Mouse (Mus musculus): ENCODE data around the gene Ccl26.

The Ccl26 gene

DNA sequence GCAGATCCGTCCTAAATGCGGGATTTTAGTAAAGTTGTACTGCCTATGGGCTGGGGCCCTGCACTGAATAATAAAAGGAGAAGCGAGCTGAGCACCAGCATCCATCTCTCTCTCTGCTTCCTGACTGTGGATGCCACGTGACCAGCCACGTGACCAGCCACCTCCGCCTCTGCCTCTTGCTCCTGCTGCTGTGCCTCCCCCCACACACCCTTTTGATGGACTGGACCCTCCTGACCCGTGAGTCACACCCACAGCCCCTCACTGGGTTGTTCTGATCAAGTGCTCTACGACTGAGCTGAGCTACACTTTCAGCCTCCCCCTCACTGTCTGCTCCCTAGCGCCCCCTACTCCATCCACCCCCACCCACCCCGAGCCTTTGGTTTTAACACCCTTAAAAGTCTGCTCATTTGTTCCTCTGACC, 25.6 kb downstream of the Ccl26 start:
- no peak for DNase-seq (ENCODE audit: low read depth)

DNA sequence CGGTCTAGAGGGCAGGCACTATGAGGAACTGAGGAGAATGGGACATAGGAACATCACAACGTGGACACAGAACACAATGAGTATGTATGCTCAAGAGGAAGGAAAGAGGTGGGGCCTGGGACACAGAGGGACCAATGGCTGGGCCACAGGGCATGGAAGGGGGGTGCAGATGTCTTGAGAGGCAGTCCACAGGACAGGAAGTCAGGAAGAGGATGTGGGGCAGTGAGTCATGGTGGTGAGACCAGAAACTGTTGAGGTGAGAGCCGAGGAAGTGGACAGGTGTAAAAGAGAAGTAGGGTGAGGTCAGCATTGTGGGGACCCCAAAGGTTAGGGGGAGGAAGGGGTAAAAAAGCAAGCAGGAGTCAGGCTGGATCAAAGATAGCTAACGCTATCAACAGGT, 26.0 kb downstream of the Ccl26 start:
- no peak for DNase-seq (ENCODE audit: low read depth)

DNA sequence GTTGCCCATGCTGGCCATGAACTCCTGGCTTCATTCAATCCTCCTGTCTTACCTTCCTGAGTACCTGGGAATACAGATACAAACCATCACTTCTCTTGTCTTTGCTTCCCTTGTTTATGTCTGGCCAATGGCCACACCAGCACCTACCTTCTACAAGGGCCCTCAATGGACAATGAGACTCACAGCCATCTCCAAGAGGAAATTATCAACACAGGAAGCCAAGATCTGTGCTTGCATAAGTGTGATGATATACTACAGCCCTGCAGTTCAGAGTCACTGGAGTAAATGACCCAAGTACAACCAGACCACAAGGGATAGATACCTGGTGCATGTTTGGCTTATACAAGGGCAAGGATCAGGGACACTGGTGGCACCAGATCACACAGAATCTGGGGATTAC, 27.5 kb downstream of the Ccl26 start:
- DNase-seq (ENCODE audit: low read depth), result no peak

DNA sequence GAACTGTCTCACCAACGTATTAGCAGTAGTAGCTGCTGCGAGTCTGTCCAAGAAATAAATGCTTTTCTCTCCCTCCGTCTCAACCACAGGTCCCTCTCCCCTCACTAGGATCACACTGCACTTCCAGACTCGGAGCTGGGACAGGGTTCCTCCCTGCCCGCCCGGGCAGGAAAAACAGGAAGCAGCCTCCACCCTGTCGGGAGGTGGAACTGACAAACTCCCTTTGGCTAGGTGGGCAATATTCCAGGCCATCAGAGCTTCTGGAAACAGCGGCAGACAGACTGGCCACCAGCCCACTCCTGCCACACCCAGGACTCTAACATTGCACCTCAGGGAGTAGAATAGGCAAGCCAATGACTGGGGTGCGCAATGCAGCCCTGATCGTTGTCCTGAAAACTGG, 29.9 kb downstream of the Ccl26 start:
- DNase-seq (ENCODE audit: low read depth), result no peak

DNA sequence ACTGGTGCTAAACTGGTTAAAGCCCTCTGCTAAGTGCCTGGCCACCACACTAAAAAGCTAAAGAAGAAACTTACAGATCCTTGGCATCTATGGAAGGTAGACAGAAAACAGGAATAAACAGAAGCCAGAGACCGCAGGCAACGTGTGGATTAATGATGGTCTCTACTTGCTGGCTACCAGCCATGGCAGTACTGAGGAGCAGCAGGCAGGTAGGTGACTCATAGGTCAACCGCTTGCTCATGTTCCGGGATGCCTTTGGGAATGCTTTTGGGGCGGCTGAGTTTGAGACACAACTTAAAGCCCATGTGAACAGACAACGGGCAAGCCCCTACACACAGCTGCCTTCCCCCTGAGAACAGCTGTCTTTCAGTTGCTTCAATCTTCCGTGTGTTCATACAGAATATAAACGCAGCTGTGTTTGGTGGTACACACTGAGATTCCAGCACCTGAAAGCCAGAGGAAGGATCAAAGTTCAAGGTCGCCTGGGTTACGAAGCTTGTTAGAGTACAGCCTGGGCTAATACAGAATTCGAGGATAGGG, 32.0 kb downstream of the Ccl26 start:
- DNase-seq (ENCODE audit: low read depth), result peak; percentile 36

DNA sequence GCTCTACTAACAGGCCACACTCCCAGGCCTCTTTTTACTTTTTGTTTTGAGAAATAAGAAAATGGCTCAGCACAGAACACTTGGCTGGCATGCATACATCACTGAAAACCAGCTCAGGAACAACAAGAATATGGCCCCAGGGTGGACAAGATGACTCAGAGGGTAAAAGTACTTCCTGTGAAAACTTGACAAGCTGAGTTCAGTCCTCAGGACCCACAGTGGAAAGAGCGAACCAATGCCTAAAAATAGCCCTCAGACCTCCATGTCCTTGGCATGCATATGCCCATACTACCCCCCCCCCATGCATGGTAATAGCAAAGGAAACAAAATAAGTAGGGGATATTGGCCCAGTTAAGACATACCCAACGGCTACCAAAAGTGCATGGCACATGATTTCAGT, 33.4 kb downstream of the Ccl26 start:
- peak; percentile 66 for DNase-seq (ENCODE audit: low read depth)

DNA sequence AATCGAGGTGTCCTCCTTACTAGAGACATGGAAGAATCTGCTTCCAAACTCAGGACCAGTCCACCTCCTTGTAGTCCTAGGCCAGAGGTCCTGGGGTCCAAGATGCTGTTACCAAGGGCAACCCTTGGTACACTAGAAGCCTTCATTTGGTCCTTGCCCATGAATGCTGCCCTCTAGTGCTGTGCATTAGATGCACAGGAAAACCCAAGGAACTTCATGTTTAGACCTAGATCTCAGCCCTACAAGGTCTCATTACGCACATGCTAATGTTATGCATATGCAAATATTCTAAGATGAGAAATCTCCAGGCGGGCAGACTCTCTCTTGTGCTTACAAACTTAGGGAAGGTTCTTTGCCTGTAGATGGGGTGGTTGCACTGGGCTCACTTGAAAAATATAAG, 34.1 kb downstream of the Ccl26 start:
- no peak for DNase-seq (ENCODE audit: low read depth)

DNA sequence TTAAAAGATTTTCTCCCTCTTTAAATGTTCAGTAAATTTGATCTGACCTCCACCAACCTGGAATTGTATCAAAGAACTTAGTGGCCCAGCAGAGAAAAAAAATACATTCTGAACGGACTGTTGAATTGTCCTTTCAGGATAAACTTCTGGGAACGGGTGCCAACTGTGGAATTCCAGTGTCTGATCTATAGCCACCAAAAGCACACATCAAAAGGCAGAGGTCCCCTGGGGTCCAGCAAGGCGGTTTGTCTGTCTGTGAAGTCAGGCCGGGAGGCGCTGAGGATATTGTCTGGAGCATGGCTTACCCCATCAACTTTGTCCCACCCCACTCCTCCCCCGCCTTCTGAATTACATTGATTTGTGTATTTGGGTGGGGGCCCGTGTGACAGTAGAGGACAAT, 35.4 kb downstream of the Ccl26 start:
- no peak for DNase-seq (ENCODE audit: low read depth)

DNA sequence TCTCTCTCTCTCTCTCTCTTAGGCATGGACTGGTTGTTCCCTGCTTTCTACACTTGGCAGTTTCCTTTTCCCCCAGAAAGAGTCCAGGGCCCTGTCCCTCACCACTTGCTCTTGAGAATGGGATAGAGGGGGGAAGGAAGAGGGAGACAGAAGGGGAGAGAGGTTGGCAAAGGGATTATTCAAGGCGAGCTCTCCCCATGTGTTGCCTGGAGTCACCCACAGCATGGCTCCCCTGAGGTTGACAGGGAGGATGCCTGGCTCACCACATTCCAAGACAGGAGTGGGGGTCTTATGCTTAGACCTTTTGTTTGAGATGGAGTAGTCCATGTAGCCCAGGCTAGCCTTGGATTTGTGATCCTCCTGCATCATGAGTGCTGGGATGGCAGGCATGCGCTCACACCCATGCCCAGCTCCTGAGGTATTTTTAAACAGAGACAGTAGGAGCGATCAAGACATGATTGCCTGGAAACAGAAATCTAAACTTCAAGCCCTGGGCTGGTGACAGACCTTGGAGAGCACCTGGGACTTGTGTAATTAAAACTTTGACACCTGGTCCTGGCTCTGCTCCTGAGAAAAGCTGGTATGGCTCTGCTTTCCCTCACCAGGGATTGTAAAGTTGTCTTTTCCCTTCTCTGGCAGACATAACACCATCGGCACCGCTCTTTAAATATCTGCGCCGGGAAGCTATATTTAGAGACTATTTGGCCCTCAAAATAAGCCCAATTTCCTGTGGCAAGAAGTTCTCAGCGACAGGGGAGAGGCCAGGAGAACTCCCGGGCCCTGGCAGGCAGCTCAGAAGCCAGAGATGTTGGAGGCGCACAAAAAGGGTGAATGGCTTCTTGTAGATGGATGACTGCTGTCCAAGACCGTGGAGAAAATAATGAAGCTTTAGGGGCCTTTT, 38.5 kb downstream of the Ccl26 start:
- no peak for DNase-seq (ENCODE audit: low read depth)

DNA sequence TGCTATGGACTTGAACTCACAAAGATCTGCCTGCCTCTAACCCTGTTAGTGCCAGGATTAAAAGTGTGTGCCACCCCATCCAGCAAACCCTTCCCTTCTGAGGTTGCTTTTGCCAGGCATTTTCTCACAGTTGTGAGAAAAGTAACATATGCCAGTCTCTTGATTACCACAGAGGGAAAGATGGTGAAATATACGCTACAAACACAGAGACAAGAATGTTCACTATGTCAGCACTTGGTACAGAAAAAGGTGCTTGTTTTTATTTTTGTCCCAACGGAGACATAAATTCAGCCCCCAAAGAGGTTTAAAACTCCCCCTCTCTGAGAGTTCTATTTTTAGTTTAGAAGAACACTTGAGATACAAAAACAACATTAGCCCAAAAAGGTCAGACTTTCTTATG, 39.3 kb downstream of the Ccl26 start:
- peak; percentile 49 for DNase-seq (ENCODE audit: low read depth)

DNA sequence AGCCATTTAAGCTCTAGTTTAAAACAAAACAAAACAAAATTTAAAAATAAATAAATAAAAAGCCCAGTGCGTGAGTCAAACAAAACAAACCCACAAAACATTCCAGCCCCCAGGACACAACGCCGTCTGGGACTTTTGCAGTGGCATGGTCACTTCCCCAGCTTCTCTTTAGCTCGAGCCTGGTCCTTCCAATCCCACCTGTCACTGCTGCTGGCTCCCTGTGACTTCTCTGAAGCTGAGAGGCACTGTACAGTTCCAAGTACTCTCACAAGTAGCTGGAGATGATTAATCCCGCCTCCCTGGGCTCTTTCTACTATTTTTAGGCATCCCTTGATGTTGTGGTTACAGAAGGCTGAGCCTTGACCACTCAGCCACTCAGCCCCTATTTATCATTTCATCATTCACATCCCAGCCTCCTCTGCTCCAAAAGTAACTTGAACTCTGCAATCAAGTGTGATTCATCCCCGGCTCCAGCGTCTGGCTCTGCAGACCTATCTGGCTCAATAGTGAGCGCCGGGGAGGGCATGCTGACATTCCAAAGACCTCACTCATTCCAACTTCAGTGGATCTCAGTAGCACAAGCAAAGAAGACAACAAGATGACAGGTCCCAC, 41.2 kb downstream of the Ccl26 start:
- peak; percentile 97 for DNase-seq (ENCODE audit: low read depth)

DNA sequence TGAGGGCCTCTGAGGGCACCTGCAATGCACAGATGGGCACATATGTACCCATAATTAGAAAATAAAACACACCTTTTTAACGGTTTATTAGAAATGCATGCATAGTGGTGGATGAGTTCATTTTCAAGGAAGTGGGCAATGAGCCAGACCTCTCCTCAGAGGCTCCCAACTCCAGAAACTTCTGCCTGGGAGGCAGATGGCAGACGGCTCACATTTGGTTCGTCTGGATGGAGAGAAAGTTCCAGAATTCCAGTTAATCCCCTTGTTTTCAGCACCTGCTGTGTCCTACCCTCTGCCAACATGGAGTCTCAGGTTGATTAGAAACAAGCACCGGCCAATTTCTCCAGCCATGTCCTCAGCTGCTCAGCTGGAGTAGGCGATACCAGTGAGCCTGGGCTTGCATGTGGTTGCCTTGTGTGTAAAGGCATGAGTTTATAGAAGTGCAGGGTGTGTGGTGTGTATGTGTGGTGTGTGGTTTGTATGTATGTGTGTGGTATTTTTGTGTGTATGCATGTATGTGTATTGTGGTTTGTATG, 46.0 kb downstream of the Ccl26 start:
- DNase-seq (ENCODE audit: low read depth), result peak; percentile 27

DNA sequence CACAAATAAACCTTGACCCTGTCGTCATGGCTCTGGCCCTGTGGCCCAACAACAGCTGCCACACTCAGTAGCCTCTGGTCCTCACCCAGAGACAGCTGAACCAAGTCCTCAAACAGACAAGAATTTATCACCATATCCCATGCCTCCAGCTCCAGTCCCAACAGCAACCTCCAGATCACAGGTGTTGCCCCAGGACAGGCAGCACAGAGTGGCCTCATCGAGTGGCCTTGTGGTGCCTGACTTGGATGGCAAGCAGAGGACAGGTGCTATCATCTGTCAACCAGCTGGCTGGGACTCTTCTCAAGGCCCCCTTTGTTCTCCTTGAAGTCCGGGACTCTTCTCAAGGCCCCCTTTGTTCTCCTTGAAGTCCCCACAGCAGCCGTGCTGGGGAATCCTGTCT, 50.2 kb downstream of the Ccl26 start:
- no peak for DNase-seq (ENCODE audit: low read depth)

DNA sequence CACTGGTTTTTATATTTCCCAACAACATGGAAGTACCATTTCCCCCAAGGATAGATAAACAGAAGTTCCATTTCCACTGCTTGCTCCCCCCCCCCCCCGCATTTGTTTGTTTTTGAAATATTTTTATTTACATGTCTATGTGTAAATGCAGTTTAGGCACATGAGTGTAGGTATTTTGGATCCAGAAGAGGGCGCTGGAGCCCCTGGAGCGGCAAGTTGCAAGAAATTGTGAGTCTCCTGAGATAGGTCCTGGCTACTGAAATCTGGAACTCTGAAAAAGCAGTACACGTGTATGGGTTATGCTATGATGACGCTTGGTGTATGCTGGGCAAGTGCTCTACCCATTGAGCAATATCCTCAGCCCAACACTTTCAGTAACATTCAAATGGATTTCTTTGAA, 52.3 kb downstream of the Ccl26 start:
- DNase-seq (ENCODE audit: low read depth), result peak; percentile 33
